8 mouse cellular contexts compared by ENCODE assay signal in the genomic region with DNA sequence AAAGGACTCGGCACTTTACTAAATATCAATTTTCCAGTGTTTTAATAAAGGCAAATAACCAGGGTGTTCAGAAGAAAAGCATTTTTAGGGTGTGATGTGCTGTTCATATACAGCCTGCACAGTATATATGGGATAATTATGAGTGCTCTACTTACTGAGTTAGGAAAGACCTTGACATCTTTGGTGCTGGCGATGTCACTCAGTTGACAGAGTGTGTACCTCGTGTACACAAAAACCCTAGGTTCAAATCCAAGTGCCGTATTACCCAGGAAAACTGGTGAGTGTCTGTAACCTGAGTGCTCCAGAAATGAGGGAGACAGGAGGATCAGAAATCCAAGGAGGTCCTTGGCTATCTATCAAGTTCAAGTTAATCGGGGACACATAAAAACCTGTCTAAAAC.
DNase-seq lines count a peak whose midpoint lies in the region; ATAC-seq and TF ChIP-seq lines count a peak whose summit lies in the region.

No protein-coding gene starts in this region.

- no peak overlapping the region for H3K9ac ChIP-seq in kidney, postnatal 0 days (ENCODE audit: low read depth, low read length)
- no peak overlapping the region for H3K9ac ChIP-seq in forebrain, embryonic 11.5 days (ENCODE audit: low read length)
- H3K9ac ChIP-seq in intestine, embryonic 16.5 days (ENCODE audit: low read depth, low read length): no peak overlapping the region
- H3K9ac ChIP-seq in midbrain, embryonic 16.5 days (ENCODE audit: low read depth, low read length): no peak overlapping the region

- TF ChIP-seq POLR2A in kidney, adult 2 months (IDR thresholded peaks at IDR 0.05; ENCODE audit: low read depth, low read length): no peak

- no peak overlapping the region for H3K4me3 ChIP-seq in kidney, postnatal 0 days (replicated peaks; ENCODE audit: low read depth, low read length)
- no peak overlapping the region; the same call in 1 of the 2 replicates for H3K4me3 ChIP-seq in kidney, adult 2 months (ENCODE audit: insufficient read depth, low read depth, low read length)
- no peak overlapping the region for H3K4me3 ChIP-seq in forebrain, embryonic 11.5 days (ENCODE audit: low read depth, low read length)
- 0 out of 2 replicates have a peak overlapping the region, but pooled peaks have one; percentile 21 for H3K4me3 ChIP-seq in intestine, embryonic 16.5 days (ENCODE audit: low read length)
- peak overlapping the region; percentile 15 for H3K4me3 ChIP-seq in midbrain, embryonic 16.5 days (ENCODE audit: low read depth, low read length)

- no peaks in the 10 kb centered on the region for H3K4me1 ChIP-seq in kidney, postnatal 0 days (replicated peaks; ENCODE audit: insufficient read depth, low read length)
- no peaks in the 10 kb centered on the region for H3K4me1 ChIP-seq in kidney, adult 2 months (ENCODE audit: control insufficient read depth, insufficient read depth, low read length)
- H3K4me1 ChIP-seq in forebrain, embryonic 11.5 days (replicated peaks; ENCODE audit: control insufficient read depth, insufficient read depth, low read length): no peaks in the 10 kb centered on the region
- H3K4me1 ChIP-seq in intestine, embryonic 16.5 days (ENCODE audit: control insufficient read depth, insufficient read depth, low read length): no peaks in the 10 kb centered on the region
- no peaks in the 10 kb centered on the region for H3K4me1 ChIP-seq in midbrain, embryonic 16.5 days (ENCODE audit: control insufficient read depth, insufficient read depth, low read length)

- no peaks in the 10 kb centered on the region for H3K27me3 ChIP-seq in kidney, postnatal 0 days (ENCODE audit: insufficient read depth, low read length)
- no peaks in the 10 kb centered on the region for H3K27me3 ChIP-seq in kidney, adult 2 months (replicated peaks; ENCODE audit: control insufficient read depth, insufficient read depth, low read length)
- no peaks in the 10 kb centered on the region for H3K27me3 ChIP-seq in forebrain, embryonic 11.5 days (ENCODE audit: control insufficient read depth, insufficient read depth, low read length)
- no peaks in the 10 kb centered on the region for H3K27me3 ChIP-seq in intestine, embryonic 16.5 days (replicated peaks; ENCODE audit: control insufficient read depth, insufficient read depth, low read length)
- no peaks in the 10 kb centered on the region for H3K27me3 ChIP-seq in midbrain, embryonic 16.5 days (ENCODE audit: control insufficient read depth, insufficient read depth, low read depth, low read length)

- 59% methylated on average over 5 of the region's 5 CpGs for WGBS in kidney, postnatal 0 days
- 61% methylated on average over 5 of the region's 5 CpGs for WGBS in kidney, adult 2 months
- 88% methylated on average over 5 of the region's 5 CpGs for WGBS in forebrain, embryonic 11.5 days
- WGBS in intestine, embryonic 16.5 days: 83% methylated on average over 5 of the region's 5 CpGs
- 82% methylated on average over 5 of the region's 5 CpGs for WGBS in midbrain, embryonic 16.5 days

- no peaks in the 10 kb centered on the region for H3K9me3 ChIP-seq in kidney, postnatal 0 days (replicated peaks; ENCODE audit: low read length)
- H3K9me3 ChIP-seq in forebrain, embryonic 11.5 days (ENCODE audit: control insufficient read depth, low read length): no peaks in the 10 kb centered on the region
- H3K9me3 ChIP-seq in intestine, embryonic 16.5 days (ENCODE audit: control insufficient read depth, low read length): no peaks in the 10 kb centered on the region
- H3K9me3 ChIP-seq in midbrain, embryonic 16.5 days (replicated peaks; ENCODE audit: control insufficient read depth, low read length, poor library complexity, severe bottlenecking): no peaks in the 10 kb centered on the region

- DNase-seq in kidney, postnatal 0 days (ENCODE audit: low spot score): no peak
- DNase-seq in kidney, adult 2 months: no peak
- DNase-seq in forebrain, embryonic 11.5 days (ENCODE audit: low spot score): no peak
- no peak for DNase-seq in urinary bladder, postnatal 14 days (ENCODE audit: low spot score)
- DNase-seq in urinary bladder, postnatal 4 days (ENCODE audit: low spot score in 2 of 2): no peak
- no peak for DNase-seq in thymus, postnatal 25 days

- H3K27ac ChIP-seq in kidney, postnatal 0 days: no peak overlapping the region
- H3K27ac ChIP-seq in kidney, adult 2 months (ENCODE audit: insufficient read depth, low read depth, low read length): no peak overlapping the region
- H3K27ac ChIP-seq in forebrain, embryonic 11.5 days (ENCODE audit: low read depth, low read length): no peak overlapping the region
- no peak overlapping the region for H3K27ac ChIP-seq in intestine, embryonic 16.5 days (ENCODE audit: low read length)
- H3K27ac ChIP-seq in midbrain, embryonic 16.5 days (ENCODE audit: low read length): no peak overlapping the region

- TF ChIP-seq CTCF in kidney, postnatal 0 days (IDR thresholded peaks at IDR 0.05; ENCODE audit: low read depth): no peak
- no peak for TF ChIP-seq CTCF in kidney, adult 2 months (conservative IDR thresholded peaks at IDR 0.05; ENCODE audit: insufficient read depth, insufficient read length, low read depth, low read length)

- ATAC-seq in kidney, postnatal 0 days (replicated peaks; ENCODE audit: low FRiP score, low read depth): no peak
- ATAC-seq in forebrain, embryonic 11.5 days (replicated peaks; ENCODE audit: low FRiP score): 0 out of 2 replicates have a peak, but pooled peaks have one; percentile 53
- no peak for ATAC-seq in intestine, embryonic 16.5 days
- ATAC-seq in midbrain, embryonic 16.5 days: peak; percentile 70; the same call in 1 of the 2 replicates

- H3K36me3 ChIP-seq in kidney, postnatal 0 days (ENCODE audit: insufficient read depth, low read length): no peaks in the 10 kb centered on the region
- H3K36me3 ChIP-seq in kidney, adult 2 months (ENCODE audit: control insufficient read depth, insufficient read depth, low read length): no peaks in the 10 kb centered on the region
- no peaks in the 10 kb centered on the region for H3K36me3 ChIP-seq in forebrain, embryonic 11.5 days (ENCODE audit: control insufficient read depth, insufficient read depth, low read length)
- H3K36me3 ChIP-seq in intestine, embryonic 16.5 days (ENCODE audit: control insufficient read depth, insufficient read depth, low read length): no peaks in the 10 kb centered on the region
- no peaks in the 10 kb centered on the region for H3K36me3 ChIP-seq in midbrain, embryonic 16.5 days (ENCODE audit: control insufficient read depth, insufficient read depth, low read length)

- H3K4me2 ChIP-seq in kidney, postnatal 0 days (ENCODE audit: low read length): peak overlapping the region; percentile 31
- H3K4me2 ChIP-seq in forebrain, embryonic 11.5 days (ENCODE audit: low read depth, low read length, severe bottlenecking): peak overlapping the region; percentile 12; the same call in 1 of the 2 replicates
- H3K4me2 ChIP-seq in intestine, embryonic 16.5 days (ENCODE audit: low read depth, low read length): no peak overlapping the region
- peak overlapping the region; percentile 42 for H3K4me2 ChIP-seq in midbrain, embryonic 16.5 days (ENCODE audit: low read length)

Comparison
In these comparisons a context has a peak if more than half of its experiments do, and no peak if none do; other contexts are left out.
1. ATAC-seq: peak in forebrain, embryonic 11.5 days (single experiment) and midbrain, embryonic 16.5 days (single experiment); none in kidney, postnatal 0 days (single experiment) and intestine, embryonic 16.5 days (single experiment).
2. H3K4me3 ChIP-seq: peak in intestine, embryonic 16.5 days (single experiment) and midbrain, embryonic 16.5 days (single experiment); none in kidney, postnatal 0 days (single experiment), kidney, adult 2 months (single experiment) and forebrain, embryonic 11.5 days (single experiment).